Mouse (Mus musculus) thymus, adult 2 months (tissue): ENCODE measurements at regions not wholly inside any gene's neighbourhood (a gene's known extent, or its start where the extent isn't known, plus 50 kb on each side); places are given as distances from the start of the nearest gene placed in this dataset.

Experiments used
- CTCF ChIP-seq: fragments of 200-500 bp; IDR thresholded peaks from 2 replicates; pipeline ENCODE4 v1.5.1; 2012; ENCODE audit warnings: mild to moderate bottlenecking, control low read depth, low read length, moderate library complexity, borderline replicate concordance; ENCODE audit not compliant: control insufficient read depth, poor library complexity, insufficient read depth; ENCODE audit errors: extremely low read depth
- POLR2A ChIP-seq: fragments of 200-500 bp; IDR thresholded peaks from 2 replicates; pipeline ENCODE4 v1.6.1; 2012; ENCODE audit warnings: mild to moderate bottlenecking, low read length, control low read depth, moderate library complexity; ENCODE audit not compliant: control insufficient read depth, poor library complexity, insufficient read depth; ENCODE audit errors: extremely low read depth

- TF ChIP-seq POLR2A (no peak), CTCF (no peak)
Observed at GRCm38 (mm10) chr17:4328810-4329209, 632.7 kb upstream of the Nox3 start.
